Mouse (Mus musculus): ENCODE results near the gene Acad8.

GRCm38 (mm10) chr9:26997062-26997461, 2.3 kb downstream of the Acad8 start:
- TF ChIP-seq CTCF (IDR thresholded peaks at IDR 0.05; ENCODE audit: low read depth) (no peak), EP300 (IDR thresholded peaks at IDR 0.05; ENCODE audit: low read depth) (no peak)
